Mouse (Mus musculus): ENCODE measurements around the gene Abcb9.

Abcb9 gene

GRCm38 (mm10) chr5:124014180-124014579, 81.4 kb downstream of the Abcb9 start:
- in situ Hi-C loops (cut with MseI, MboI): no loop called here

- in situ Hi-C loops (cut with MseI, MboI): no loop called here
These were observed 81.9 kb downstream of the Abcb9 start for GRCm38 (mm10) chr5:124013747-124014146.

- in situ Hi-C loops (cut with MseI, MboI): no loop called here
These were observed 82.7 kb downstream of the Abcb9 start for GRCm38 (mm10) chr5:124012885-124013284.

GRCm38 (mm10) chr5:124011927-124012326, 83.7 kb downstream of the Abcb9 start:
- in situ Hi-C loops (cut with MseI, MboI): no loop called here

All from mouse trophoblast stem cell (cell line).